Mouse (Mus musculus) erythroblast, embryonic 14.5 days (primary cell): ENCODE measurements around the gene Inf2.

Experiments
- GATA1 ChIP-seq: IDR thresholded peaks from 2 replicates; pipeline ENCODE4 v1.6.1; 2012; ENCODE audit warnings: low read length, inconsistent platforms, mixed read lengths
- TAL1 ChIP-seq: IDR thresholded peaks from 3 replicates; pipeline ENCODE4 v1.6.1; 2012; ENCODE audit warnings: low read length, inconsistent platforms, mixed read lengths

DNA sequence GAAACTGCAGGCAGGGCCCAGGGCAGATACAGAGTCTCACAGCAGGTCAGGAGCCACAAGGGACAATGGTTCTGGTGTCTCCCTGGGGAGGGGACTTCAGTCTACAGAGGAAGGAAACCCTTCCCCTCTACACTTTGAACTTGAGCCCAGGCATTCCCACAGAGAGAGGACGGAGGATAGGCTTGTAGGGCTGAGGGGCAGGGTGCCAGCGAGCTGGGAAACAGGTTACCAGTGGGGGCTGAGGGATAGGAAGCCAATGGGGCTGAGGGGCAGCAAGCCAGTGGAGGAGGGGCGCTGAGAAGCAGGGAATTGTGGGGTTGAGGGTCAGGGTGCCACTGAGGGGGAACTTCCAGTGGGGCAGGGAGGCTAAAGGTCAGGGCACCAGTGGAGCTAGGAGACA is 29.4 kb upstream of the Inf2 start:
- TF ChIP-seq TAL1 = no peak
- TF ChIP-seq GATA1 = no peak
